Mouse (Mus musculus) forelimb bud, embryonic 11.5 days (tissue): Measurements from ENCODE around the gene Dmtf1.

ENCODE experiments used
- DNase-seq: peaks from one replicate; pipeline ENCODE4 v3.0.0-alpha.2; 2012; ENCODE audit warnings: low read depth, low spot score

Gene Dmtf1

GRCm38 (mm10) chr5:9107296-9108089, 54.1 kb downstream of the Dmtf1 start:
- DNase-seq = no peak

- DNase-seq = no peak
Measured at GRCm38 (mm10) chr5:9106806-9107205, 54.8 kb downstream of the Dmtf1 start.

GRCm38 (mm10) chr5:9103958-9104357, 57.6 kb downstream of the Dmtf1 start:
- no peak for DNase-seq

GRCm38 (mm10) chr5:9102696-9103095, 58.9 kb downstream of the Dmtf1 start:
- DNase-seq = no peak

GRCm38 (mm10) chr5:9100849-9101801, 60.5 kb downstream of the Dmtf1 start:
- peak; percentile 43 for DNase-seq

- DNase-seq = peak; percentile 88
Measured at GRCm38 (mm10) chr5:9100207-9100848, 61.2 kb downstream of the Dmtf1 start, which contains the start of gene Tmem243. Tmem243 (plus strand) TSS chr5:9100668.

GRCm38 (mm10) chr5:9093490-9093889, 68.1 kb downstream of the Dmtf1 start:
- DNase-seq = no peak

- DNase-seq = no peak
Measured at GRCm38 (mm10) chr5:9092716-9093115, 68.9 kb downstream of the Dmtf1 start.

- no peak for DNase-seq
Measured at GRCm38 (mm10) chr5:9090493-9091106, 71.0 kb downstream of the Dmtf1 start.

GRCm38 (mm10) chr5:9086924-9087719, 74.5 kb downstream of the Dmtf1 start:
- no peak for DNase-seq

GRCm38 (mm10) chr5:9079773-9080501, 81.6 kb downstream of the Dmtf1 start:
- no peak for DNase-seq

- peak; percentile 46 for DNase-seq
Measured at GRCm38 (mm10) chr5:9073177-9073854, 88.3 kb downstream of the Dmtf1 start.

- no peak for DNase-seq
Measured at GRCm38 (mm10) chr5:9071360-9071759, 90.2 kb downstream of the Dmtf1 start.

GRCm38 (mm10) chr5:9069599-9070209, 91.9 kb downstream of the Dmtf1 start:
- no peak for DNase-seq

- DNase-seq = no peak
Measured at GRCm38 (mm10) chr5:9068886-9069285, 92.7 kb downstream of the Dmtf1 start.
